Comparison of ENCODE assay signal across 16 mouse cellular contexts in genomic region chr7:49297148-49297547, GRCm38 (mm10).
DNase-seq lines count a peak whose midpoint lies in the region; ATAC-seq and TF ChIP-seq lines count a peak whose summit lies in the region.
"Had no signal": no experiment of that assay in that cellular context is flagged by ENCODE, and none has a peak within 500 bp of the region (broad histone marks: within the 10 kb centered on the region; RNA-seq: fewer than 3 reads in every experiment).

No protein-coding gene starts in this region.

- TF ChIP-seq POLR2A in MEL (IDR thresholded peaks at IDR 0.05; ENCODE audit: control insufficient read depth in 1 of 2, insufficient read depth in 1 of 2, low read depth in 1 of 2, low read length in 2 of 2, poor library complexity in 1 of 2), result no peak

- no peak for TF ChIP-seq CTCF in MEL (IDR thresholded peaks at IDR 0.05 in 2 of 3, conservative IDR thresholded peaks at IDR 0.05 in 1 of 3; ENCODE audit: control insufficient read depth in 1 of 3, insufficient read depth in 1 of 3, low read depth in 2 of 3, low read length in 3 of 3, poor library complexity in 1 of 3, severe bottlenecking in 1 of 3)

- H3K27ac ChIP-seq in MEL (ENCODE audit: control insufficient read depth, low read depth, low read length), result no peak overlapping the region; the same call in 1 of the 2 replicates
- H3K27ac ChIP-seq: embryonic facial prominence, embryonic 12.5 days; forebrain, embryonic 10.5 days; limb, embryonic 10.5 days; liver, embryonic 14.5 days had no signal

- H3K27me3 ChIP-seq in MEL (ENCODE audit: control insufficient read depth in 1 of 2, insufficient read depth in 2 of 2, low read length in 2 of 2), result no peaks in the 10 kb centered on the region
- H3K27me3 ChIP-seq: embryonic facial prominence, embryonic 12.5 days had no signal

- H3K4me3 ChIP-seq in MEL (ENCODE audit: control insufficient read depth in 1 of 2, insufficient read depth in 1 of 2, low read depth in 2 of 2, low read length in 2 of 2), result no peak overlapping the region
- H3K4me3 ChIP-seq: embryonic facial prominence, embryonic 12.5 days; forebrain, embryonic 10.5 days; limb, embryonic 10.5 days had no signal

- no peak overlapping the region for H3K9ac ChIP-seq in MEL (ENCODE audit: control insufficient read depth, low read depth, low read length, poor library complexity, severe bottlenecking)
- H3K9ac ChIP-seq: embryonic facial prominence, embryonic 12.5 days; liver, embryonic 14.5 days had no signal

- no peak for TF ChIP-seq RAD21 in MEL (IDR thresholded peaks at IDR 0.05; ENCODE audit: low read depth, low read length)

- DNase-seq in lung, postnatal 36 days, result peak; percentile 65
- no peak for DNase-seq in lung, postnatal 4 days
- DNase-seq in A20 (ENCODE audit: low read depth, low spot score) (peak; percentile 82), MEL (ENCODE audit: low read depth, low spot score) (peak; percentile 57)
- DNase-seq in urinary bladder, postnatal 14 days (ENCODE audit: low spot score), result no peak
- DNase-seq in thymus, postnatal 36 days, result no peak
- DNase-seq: adrenal gland, postnatal 14 days; cerebellum, postnatal 36 days; kidney, postnatal 25 days; right cerebral cortex, postnatal 25 days had no signal

- ATAC-seq in hematopoietic stem cell, adult 5-6 weeks (replicated peaks in 1 of 2; ENCODE audit: insufficient read depth in 1 of 2, low FRiP score in 2 of 2, low TSS enrichment in 1 of 2, low read depth in 1 of 2, poor library complexity in 2 of 2, severe bottlenecking in 2 of 2), result peak; percentile 93 to 95
- ATAC-seq: inflammation-experienced regulatory T-cells, adult 6 months had no signal

- H3K36me3 ChIP-seq in MEL (ENCODE audit: control insufficient read depth in 1 of 2, insufficient read depth in 2 of 2, low read length in 2 of 2), result peaks cover 0 to 8% of the 10 kb centered on the region in 2 experiments; a peak in 2 of 4 replicates
- H3K36me3 ChIP-seq: embryonic facial prominence, embryonic 12.5 days; forebrain, embryonic 10.5 days; limb, embryonic 10.5 days had no signal

- H3K4me1 ChIP-seq in MEL (ENCODE audit: control insufficient read depth in 1 of 2, insufficient read depth in 2 of 2, low read length in 2 of 2), result peaks cover 5 to 16% of the 10 kb centered on the region in 2 experiments; a peak in 3 of 4 replicates

- H3K9me3 ChIP-seq in MEL (replicated peaks; ENCODE audit: insufficient read depth, low read length), result no peaks in the 10 kb centered on the region
- H3K9me3 ChIP-seq: embryonic facial prominence, embryonic 12.5 days; limb, embryonic 10.5 days had no signal

- TF ChIP-seq EP300 in MEL (IDR thresholded peaks at IDR 0.05; ENCODE audit: low read depth in 1 of 2, low read length in 2 of 2), result no peak

- H3K79me2 ChIP-seq in MEL (ENCODE audit: control insufficient read depth, insufficient read depth, low read length, poor library complexity), result no peaks in the 10 kb centered on the region

TF ChIP-seq in MEL, 35 proteins besides CTCF, POLR2A, EP300 and RAD21:
- TF ChIP-seq MEF2A (IDR thresholded peaks at IDR 0.05; ENCODE audit: extremely low read depth, insufficient replicate concordance, low read depth, low read length, poor library complexity, severe bottlenecking) (no peak), TAL1 (IDR thresholded peaks at IDR 0.05; ENCODE audit: low read length) (no peak), JUND (IDR thresholded peaks at IDR 0.05; ENCODE audit: low read depth, low read length) (no peak), RCOR1 (IDR thresholded peaks at IDR 0.05; ENCODE audit: low read depth, low read length) (no peak), ETS1 (IDR thresholded peaks at IDR 0.05; ENCODE audit: low read depth, low read length) (no peak), ZNF384 (IDR thresholded peaks at IDR 0.05; ENCODE audit: low read depth, low read length) (no peak)

Comparison
In these comparisons a context has a peak if more than half of its experiments do, and no peak if none do; other contexts are left out.
1. DNase-seq: peak in lung, postnatal 36 days (single experiment), A20 (single experiment) and MEL (single experiment); none in lung, postnatal 4 days (0 of 2), urinary bladder, postnatal 14 days (single experiment) and thymus, postnatal 36 days (0 of 2).